Mouse (Mus musculus): ENCODE measurements at regions not wholly inside any gene's neighbourhood (a gene's known extent, or its start where the extent isn't known, plus 50 kb on each side); places are given as distances from the start of the nearest gene placed in this dataset.

GRCm38 (mm10) chr6:117414926-117415325 is 246.6 kb downstream of the Cxcl12 start:
- no peak for TF ChIP-seq CTCF (IDR thresholded peaks at IDR 0.05; ENCODE audit: low read depth, low read length)
- no peak for TF ChIP-seq POLR2A (IDR thresholded peaks at IDR 0.05; ENCODE audit: borderline replicate concordance, low read depth, low read length)
